Mouse (Mus musculus): ENCODE measurements around the gene Prss44.
A peak's percentile ranks its signal among the peaks of the same experiment; 100 is the strongest.

The Prss44 gene

DNA sequence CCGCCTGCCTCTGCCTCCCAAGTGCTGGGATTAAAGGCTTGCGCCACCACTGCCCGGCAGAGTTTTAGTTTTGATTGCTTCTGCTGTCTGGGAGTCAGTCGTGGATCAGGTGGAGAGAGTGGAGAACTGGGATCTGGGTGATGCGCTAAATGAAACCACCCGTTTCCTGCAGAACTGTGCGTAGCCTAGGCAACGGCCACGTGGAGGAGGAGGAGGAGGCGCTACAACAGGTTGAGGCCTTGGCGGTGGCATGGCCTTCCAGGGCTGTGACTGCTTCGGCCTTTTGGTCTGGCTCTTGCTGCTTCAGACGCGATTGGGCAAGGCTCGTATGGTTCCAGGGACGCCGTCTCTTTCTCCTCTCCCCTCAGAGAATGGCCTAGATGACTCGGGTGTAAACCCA, at the start of gene Prss44:
Prss44 (plus strand) TSS at position 206 of the 400 bp plus-strand sequence.
- DNase-seq (ENCODE audit: low spot score in 2 of 2), result no peak

DNA sequence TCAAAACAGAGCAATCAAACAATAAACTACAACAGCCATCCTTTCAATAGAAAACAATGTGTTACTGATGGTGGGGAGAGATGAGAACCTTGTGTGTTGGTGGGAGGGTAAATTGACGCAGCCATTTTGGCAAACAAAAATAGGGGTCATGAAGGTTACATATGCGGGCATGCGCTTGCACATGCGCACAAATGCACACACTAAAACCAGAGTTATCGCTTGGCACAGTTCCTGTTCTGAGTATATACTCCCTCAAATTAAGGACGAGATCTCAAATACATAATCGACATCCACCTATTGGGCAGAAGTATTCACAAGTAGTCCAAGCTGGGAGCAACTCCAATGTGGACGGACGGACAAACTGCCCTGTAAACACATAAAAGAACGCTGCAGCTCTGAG, 41.5 kb upstream of the Prss44 start:
- DNase-seq (ENCODE audit: low spot score in 2 of 2), result no peak

DNA sequence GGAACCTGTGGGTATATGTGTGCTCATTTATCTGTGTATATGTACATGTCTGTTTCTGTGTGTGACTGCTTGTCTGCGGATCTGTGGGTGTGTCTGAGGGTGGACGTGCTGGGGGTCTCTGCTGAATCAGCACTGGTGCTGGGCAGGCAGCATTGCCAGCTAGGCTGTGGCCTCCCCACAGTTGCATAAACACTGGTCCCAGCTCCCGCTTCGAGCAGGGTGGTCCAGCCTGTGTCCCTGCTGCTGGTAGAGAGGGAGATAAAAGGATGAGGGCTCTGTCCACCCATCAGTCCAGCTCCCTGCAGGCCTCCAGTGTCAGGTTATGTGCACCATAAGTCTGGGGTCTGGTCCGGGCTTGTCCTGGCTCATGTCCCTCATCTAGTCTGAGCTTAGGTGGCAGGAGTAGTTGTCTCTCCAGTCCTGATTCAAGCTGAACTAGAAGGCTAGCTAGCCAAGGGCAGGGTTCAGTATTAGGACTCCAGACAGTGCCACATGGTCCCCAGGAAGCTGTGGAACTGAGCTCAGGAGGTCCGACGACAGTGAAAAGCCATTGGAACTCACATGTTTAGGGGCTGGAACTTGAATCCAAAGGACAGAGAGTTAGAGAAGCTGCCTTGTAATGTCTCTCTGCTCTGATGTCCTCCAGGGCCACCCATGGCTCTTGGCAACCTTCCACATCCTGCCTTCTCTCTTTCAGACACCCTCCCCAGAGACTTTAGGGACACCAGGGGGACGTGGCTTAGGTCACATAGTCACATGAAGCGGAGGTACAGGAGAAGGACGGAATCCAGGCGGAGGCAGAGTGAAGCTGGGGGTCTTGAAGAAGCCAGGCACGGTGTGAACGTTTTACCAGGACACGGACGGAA, 39.2 kb upstream of the Prss44 start:
- DNase-seq (ENCODE audit: low spot score in 2 of 2), result no peak

DNA sequence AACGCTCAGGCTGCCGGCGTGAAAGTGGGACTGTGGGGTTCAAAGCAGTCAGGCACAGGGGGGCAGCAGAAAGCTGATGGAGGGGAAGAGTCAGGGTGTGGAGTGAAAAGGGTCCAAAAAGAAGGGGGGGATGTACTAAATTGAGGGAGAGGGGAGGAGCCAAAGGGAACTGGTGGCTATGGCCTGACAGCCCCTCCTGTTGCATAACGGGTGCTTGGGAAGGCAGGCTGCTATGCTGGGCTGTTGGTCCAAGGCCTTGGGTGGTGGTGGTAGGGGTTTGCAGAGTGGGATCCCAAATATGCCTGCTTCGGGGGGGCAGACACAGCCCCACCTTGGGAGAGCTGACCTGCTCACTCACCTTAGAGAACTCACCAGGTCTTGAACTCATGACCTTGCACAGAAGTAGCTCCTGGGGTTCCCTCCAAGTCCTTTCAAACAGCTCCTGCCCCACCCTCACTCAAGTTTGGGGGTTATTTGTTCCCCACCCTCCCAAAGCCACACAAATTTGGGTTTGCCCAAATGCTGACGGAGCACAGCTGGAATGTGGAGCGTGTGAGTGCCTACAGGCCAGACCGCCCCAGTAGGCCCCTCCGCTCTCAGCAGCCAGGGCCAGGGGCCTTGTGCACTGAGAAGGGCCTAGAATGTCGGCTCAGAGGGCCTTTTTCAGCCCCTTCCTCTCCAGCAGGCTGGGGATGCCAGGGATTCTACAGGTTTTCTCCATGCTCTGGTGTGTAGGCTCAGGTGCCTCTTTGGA, 38.3 kb upstream of the Prss44 start:
- DNase-seq (ENCODE audit: low spot score in 2 of 2), result no peak

DNA sequence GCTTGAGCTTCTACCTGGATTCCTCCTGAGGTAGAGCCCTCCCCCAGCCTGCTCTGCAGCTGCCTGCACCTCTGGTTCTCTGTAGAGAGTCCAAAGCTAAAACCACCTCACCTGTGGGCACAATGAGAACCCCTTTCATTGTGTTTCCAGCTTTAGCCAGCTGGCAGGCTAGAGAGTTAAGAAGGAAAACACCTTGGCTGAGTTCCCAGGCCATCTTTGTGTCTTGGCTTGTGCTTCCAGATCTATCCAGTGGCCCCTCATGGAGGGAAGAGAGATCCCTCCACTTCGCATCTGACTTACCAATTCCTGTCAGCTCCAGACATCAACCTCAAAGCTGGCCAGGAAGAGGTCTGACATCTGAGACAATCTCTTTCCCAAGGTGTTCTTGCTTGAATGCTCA, 35.7 kb upstream of the Prss44 start:
- DNase-seq (ENCODE audit: low spot score in 2 of 2), result no peak

DNA sequence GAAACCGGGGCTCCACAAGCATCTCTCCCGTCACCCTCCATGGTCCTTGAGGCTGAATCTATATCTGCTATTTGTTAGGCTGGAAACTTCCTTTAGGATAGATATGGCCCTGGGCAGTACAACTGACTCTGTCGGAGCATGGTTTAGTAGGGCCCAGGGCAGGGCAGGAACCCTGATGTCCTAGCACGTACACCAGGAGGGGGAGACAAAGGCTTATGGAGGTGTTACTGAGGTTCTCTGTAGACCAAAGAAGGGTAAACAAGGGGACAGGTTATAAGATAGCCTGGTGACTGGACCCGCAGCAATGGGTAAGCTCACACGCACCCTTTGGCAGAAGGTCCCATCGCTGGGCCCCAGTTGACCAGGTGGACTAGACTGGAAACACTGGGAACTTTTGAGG, 35.2 kb upstream of the Prss44 start:
- DNase-seq (ENCODE audit: low spot score in 2 of 2), result no peak

DNA sequence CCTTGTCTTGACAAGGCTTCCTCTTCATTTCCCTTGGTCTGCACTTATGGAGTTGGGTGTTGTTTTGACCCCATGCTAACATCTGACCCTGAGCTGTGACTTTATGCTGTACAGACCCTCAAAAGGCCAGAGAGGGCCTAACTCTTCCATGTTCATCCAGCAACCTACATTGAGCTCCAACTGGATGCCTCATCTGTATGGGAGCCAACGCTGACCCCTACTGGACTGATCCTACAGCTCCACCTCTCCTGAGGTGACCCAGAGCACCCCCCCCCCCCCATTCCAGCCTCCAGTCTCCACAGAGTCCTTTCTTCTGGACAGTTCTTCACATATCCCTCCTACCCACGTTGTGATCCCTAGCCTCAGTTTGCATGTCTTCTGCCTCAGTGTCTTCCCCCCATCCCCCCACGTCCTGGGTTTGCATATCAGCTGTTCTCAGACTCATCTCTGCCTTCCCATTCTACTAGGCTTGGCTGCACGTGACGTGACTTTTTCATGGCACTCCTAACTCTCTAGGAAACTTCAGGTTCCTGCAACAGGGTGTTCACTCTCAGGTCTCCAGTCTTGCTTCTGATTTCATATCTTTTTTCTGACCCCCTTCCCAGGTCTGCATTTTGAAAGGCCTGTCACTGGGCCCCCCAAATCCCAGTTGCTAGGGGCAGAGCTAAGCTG, 34.4 kb upstream of the Prss44 start:
- no peak for DNase-seq (ENCODE audit: low spot score in 2 of 2)

DNA sequence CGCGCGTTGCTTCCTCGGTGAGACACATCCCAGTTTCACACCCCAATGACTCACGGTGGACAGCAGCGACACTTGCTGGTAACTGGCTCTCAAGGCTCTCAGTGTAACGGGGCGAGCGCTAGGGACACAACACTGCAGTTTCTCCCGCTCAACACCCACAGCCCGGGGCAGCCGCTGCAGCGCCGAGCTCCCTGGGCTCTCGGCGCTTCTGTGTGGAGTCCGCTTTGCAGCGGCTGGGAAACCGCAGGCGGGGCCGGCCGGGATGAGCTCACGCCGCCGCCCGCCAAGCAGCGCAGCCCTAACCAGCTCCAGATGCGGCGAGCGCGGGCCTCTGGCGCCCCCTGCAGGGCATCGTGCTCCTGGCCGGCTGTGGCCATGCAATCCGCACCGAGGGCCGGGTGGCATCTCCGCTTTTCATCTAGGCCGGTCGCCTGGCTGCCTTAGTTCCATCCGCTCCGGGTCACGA, 32.5 kb upstream of the Prss44 start:
- DNase-seq (ENCODE audit: low spot score in 2 of 2), result peak; percentile 87 to 93

DNA sequence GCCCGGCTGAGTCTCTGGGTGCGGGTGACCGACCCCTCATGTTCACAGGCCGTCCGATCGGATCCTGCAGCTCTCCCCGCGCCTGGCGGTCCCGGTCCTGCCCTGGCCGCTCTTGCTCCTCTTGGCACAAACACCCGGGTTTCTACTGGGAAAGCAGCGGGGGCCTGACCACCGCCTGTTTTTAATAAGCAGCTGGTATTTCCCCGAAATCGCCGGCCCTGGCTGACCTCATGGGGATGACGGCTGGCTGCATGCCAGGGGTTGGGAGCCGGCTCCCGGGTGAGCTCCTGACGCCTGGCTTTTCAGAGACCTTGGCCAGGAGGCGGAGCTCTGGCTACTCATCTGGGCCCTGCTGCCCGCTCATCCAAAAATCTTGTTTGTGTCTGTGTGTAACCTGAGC, 32.1 kb upstream of the Prss44 start:
- peak in 1 of 2 experiments; percentile 53 for DNase-seq (ENCODE audit: low spot score in 2 of 2)

DNA sequence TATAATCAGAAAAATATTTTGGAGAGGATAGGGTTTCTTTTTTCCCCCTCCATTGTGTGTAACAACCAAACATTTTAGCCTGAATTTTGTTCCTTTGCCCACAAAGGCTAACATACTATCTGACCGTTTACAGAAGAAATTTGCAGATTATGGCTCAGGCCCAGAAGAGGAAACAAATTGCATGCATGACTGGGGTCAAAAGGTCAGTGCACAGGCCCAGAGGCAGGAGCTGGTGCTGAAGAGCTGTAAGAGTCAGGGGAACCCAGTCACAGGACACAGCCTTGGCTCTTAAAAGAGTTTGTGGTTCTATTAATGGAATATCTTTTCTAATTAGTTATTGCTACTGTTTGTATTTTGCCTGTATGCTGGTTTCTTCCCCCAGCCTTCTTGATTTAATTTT, 30.2 kb upstream of the Prss44 start:
- DNase-seq (ENCODE audit: low spot score in 2 of 2), result no peak

DNA sequence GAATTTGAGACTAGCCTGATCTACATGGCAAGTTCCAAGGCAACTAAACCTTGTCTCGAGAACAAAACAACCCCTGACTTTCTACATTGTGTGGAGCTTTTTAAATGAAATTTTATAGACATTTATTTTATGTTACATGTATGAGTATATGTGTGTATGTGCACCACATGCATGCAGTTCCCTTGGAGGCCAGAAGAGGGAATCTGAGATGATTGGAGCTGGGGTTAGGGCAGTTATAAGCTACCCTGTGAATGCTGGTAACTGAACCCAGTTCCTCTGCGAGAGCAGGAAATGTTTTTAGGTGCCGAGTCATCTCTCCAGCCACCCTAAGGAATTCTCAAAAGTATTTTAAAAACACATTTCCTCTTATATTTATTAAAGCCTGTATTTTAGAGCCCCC, 25.6 kb upstream of the Prss44 start:
- no peak for DNase-seq (ENCODE audit: low spot score in 2 of 2)

DNA sequence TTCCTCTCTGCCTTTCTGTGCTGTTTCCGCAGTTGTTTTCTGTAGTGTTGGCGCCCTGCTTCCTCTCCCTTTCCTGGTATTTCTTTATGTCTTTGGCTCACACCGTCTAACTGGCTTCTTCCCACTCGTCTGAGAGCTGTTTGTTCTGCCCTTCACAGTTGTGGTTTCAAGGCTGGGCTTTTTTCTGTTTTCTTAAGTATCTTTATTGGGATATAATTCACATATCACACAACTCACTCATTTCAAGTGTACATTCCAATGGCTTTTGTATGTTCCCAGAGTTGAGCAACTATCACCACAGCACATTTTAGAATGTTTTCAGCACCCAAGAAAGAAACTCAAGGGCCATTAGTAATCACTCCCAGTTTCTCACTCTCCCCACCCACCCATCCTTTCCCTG, 23.3 kb upstream of the Prss44 start:
- DNase-seq (ENCODE audit: low spot score in 2 of 2), result no peak

DNA sequence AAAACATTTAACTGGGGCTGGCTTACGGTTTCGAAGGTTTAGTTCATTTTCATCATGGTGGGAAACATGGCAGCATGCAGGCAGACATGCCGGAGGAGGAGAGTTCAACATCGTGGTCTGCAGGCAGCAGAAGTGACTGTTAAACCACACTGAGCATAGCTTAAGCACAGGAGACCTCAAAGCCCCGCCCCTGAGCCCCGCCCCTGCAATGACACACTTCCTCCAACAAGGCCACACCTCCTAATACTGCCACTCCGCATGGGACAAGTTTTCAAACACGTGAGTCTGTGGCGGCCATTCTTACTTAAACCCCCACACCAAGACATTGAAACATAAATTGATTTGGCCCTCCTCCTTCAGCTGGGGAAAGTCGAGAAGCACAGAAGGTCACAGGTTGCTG, 16.8 kb upstream of the Prss44 start:
- DNase-seq (ENCODE audit: low spot score in 2 of 2), result no peak

DNA sequence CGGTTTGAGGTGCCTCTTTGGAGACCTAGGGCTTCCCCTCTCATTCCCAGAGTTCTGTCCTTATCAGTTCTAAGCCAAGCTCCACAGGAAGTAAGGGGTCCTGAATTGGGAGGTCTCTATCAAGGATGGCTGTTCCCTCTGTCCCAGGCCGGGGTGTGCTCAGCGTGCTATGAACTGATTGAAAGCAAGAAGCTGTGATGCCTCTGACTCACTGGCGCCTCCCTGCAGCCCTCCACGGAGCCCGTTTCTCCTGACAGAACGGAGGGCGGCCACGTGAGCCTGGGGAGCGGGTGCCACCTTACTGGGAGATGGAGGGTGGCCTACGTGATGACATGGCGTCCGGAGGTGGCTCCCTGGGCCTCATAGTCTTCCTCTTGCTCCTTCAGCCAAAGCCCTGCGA, 15.9 kb upstream of the Prss44 start, which contains the start of gene Prss42:
Prss42 (plus strand) TSS at position 301 of the 400 bp plus-strand sequence.
- DNase-seq (ENCODE audit: low spot score in 2 of 2), result no peak

DNA sequence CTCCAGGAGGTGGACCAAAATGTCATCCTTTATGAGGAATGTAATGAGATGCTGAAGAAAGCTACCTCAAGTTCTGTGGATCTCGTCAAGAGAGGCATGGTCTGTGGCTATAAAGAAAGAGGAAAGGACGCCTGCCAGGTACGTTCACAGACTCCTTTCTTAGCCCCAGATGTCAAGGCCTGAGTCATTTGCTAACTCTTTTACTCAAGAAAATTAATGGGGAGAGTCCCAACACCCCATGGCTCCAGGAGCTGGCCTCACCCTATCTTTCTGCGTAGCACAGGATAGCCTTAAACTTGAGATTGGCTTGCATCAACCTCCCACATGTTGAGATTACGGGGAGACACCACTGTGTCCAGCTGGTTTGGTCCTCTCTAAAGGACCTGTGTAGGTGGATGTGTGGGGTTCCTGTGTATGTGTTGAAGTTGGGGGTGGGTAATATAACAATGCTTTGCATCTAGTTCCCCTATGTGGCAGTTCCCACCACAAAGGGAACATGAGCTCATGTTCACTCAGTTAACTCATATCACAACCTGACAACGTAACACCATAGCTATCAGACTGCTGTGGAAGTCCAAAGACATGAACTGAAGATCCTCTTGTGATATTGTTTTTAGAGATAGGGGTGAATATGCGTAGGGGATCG, 12.8 kb upstream of the Prss44 start:
- DNase-seq (ENCODE audit: low spot score in 2 of 2), result no peak

DNA sequence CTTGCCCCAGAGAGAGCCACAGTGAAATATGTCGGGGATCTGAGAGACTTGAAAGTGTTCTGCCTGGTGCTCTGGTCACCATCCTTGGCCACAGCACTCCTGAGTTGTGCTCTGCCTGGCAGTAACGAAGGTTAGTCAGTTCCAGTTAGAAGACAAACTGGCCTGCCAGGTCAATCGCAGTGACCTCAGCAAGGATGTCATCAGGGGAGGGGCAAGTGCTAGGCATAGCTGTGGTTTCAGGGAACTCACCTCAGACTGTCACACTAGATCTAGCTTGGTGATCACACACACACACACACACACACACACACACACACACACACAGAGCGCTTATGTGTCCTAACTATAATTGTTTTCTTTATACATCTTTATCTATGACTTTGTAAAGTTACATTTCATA, 10.5 kb upstream of the Prss44 start:
- no peak for DNase-seq (ENCODE audit: low spot score in 2 of 2)

DNA sequence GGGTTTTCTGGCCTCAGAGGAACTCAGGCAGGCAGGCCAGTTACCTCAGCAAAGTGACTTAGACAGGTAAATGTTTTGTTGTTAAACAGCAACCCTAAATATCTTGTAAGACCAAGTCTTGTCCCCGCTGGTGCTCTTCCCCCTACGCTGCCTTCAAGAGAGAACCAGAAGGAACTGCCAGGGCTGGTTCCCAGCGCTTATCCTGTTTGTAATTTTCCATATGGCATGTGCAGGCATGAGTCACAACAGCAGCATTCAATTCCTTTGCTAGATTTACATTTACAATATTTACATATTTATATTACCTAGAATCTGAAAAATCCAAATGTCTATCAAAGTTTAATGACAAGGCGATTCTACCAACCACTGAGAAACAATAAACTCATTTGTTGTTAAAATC, 3.7 kb upstream of the Prss44 start:
- DNase-seq (ENCODE audit: low spot score in 2 of 2), result no peak

DNA sequence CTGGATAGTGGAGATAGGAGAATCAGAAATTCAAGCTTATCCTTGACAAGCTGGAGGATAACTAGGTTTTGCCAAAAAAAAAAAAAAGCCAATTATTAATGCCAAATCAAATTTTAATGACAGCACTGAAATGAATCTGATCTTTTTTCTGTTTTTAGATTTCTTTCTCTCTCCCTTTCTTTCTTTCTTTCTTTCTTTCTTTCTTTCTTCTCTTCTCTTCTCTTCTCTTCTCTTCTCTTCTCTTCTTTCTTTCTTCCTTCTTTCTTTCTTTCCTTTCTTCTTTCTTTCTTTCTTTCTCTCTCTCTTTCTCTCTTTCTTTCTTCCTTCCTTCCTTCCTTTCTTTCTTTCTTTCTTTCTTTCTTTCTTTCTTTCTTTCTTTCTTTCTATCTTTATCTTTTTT, 6.8 kb downstream of the Prss44 start:
- peak in 1 of 2 experiments; percentile 59 for DNase-seq (ENCODE audit: low spot score in 2 of 2)

DNA sequence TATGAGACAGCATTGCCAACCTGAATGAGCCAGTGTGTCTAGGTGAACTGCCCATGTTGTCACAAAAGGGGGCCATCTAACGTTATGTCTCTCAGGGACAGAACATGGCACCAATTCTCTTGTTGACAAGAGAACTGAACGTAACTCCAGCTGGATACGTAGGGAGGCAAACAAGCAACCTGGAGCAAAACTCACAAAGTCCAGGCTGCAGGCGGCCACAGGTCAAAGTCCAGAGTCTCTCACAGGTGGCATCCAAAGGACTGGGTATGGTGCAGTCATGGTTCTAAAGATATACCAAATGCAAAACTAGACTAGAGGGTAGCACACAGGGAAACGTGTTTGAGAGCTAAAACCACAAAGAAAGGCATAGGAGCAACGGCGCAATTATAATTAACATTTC, 7.6 kb downstream of the Prss44 start:
- DNase-seq (ENCODE audit: low spot score in 2 of 2), result no peak

DNA sequence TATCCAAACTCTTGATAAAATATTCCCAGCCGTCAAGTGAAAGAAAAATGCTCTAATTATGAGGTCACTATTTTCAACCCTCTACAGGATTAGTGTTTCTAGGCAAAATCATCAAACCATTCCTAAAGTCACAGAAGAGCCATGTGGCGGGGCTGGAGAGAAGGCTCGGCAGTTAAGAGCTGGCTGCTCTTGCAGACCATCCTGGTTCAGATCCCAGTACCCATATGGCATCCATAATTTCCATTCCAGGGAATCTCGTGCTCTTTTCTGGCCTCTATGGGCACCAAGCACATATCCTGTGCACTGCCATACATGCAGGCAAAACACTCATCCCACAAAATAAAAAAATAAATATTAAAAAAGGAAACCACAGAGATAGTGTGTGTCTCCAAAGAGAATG, 11.6 kb downstream of the Prss44 start:
- no peak for DNase-seq (ENCODE audit: low spot score in 2 of 2)

DNA sequence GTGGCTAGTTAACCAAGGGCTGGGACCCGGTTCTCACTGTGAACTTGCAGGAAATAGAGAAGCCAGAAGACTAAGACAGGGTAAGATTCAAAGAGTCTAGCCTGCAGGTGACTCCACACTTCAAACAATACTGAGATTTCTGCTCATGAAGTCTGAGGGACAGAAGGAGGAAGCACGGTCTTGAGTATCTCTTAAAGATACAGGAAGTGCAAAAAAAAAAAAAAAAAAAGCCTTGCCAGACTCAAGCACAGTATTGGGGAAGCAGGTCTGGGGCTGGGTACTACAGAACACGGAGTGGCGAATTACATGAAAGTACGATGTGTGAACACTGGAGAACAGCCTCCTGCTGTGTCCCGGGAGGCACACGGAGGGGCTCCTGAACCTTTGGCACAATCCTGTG, 12.0 kb downstream of the Prss44 start:
- DNase-seq (ENCODE audit: low spot score in 2 of 2), result no peak

DNA sequence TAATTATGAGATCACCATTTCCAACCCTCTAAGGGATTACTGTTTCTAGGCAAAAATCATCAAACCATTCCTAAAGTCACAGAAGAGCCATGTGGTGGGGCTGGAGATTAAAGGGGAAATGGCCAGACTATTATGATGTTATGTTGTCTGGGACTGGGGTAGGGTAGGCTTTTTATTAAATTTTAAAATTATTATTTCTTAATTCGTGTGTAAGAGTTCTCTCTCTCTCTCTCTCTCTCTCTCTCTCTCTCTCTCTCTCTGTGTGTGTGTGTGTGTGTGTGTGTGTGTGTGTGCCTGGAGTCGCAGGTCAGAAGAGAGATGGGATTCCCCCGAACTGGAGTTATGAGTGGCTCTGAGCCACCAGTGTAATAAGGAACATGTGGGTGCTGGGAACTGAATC, 12.6 kb downstream of the Prss44 start, which contains the start of gene Prss43:
Prss43 (plus strand) TSS at position 301 of the 400 bp plus-strand sequence.
- no peak for DNase-seq (ENCODE audit: low spot score in 2 of 2)

All from spleen, postnatal 10 days (tissue).